Mouse (Mus musculus): ENCODE measurements around the gene 2310030G06Rik. TPM values are rescaled to one million over a fixed set of nuclear protein-coding genes. Genes with fewer than 3 reads are reported as not detected.

2310030G06Rik gene
- total RNA-seq, 2 experiments from 2014 or later: 0.67 to 1.6 TPM

GRCm38 (mm10) chr9:50742261-50742660, 4.1 kb downstream of the 2310030G06Rik start:
- DNase-seq: no peak

- DNase-seq: no peak
Measured at GRCm38 (mm10) chr9:50740867-50741784, 5.2 kb downstream of the 2310030G06Rik start.

DNA sequence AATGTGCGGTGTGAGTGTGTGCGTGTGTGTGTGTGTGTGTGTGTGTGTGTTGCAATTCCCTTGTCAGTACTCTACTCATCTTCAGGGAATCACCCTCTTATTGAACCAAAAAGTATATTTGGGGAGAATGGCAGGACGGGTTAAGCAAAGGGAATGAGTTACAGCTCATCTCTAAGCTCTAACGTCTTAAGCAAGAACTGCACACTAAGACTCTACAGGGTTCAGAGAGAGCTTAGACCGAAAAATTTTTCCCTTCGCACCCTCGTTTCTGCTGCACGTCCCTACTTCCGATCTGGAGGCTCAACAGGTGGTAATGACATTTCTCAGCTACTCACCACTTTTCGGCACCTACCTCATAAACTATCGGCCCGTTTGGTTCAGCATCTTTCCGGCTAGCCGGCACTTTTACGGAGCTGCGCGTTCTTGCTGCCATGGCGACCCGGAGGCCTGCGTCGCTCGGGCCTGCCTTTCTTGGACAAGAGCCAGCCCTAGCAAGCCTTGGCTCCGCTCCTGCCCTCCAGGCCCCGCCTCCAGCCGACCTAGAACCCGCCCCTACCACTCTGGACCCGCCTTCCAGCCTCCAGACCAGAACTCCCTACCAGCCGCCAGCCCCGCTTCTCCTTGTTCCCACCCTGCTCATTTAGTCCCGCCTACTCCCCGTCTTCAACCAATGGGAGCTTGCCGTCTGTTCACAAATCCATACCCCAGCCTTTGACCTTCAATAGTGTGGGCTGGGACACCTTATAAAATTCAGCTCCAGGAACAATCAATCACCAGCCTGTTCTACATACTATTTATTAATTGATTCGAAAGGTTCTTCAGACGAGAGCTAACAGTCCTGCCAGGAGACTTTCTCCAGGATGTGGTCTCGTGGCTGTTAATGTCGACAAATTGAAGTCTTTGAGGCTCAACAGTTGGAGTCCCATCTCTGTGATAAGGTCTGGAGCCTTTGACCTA, 7.1 kb downstream of the 2310030G06Rik start, which contains the start of gene Dixdc1:
Dixdc1 (minus strand) TSS at position 604 of the 957 bp plus-strand sequence.
- DNase-seq: peak; percentile 92 to 94

DNA sequence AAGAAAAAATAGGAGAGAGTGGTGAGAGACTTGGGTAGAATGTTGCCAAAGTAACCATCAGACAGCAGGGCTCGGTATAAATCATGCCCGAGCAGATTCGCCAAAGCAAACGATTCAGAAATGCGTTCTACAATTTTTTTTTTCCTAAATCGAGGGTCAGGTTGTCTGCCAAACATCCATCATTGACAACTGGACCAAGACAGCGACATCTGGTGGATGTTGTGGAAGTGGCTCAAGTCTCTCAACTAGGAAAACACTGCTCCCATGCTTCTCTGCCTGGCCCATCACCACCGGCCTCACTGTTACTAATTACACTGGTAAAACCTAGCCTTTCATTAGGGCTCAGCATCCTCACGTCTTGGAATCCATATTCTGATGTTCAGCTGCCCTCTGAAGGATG, 11.3 kb downstream of the 2310030G06Rik start:
- peak in 1 of 2 experiments; percentile 51 for DNase-seq

- DNase-seq: no peak
Measured at GRCm38 (mm10) chr9:50732560-50732959, 13.8 kb downstream of the 2310030G06Rik start.

DNA sequence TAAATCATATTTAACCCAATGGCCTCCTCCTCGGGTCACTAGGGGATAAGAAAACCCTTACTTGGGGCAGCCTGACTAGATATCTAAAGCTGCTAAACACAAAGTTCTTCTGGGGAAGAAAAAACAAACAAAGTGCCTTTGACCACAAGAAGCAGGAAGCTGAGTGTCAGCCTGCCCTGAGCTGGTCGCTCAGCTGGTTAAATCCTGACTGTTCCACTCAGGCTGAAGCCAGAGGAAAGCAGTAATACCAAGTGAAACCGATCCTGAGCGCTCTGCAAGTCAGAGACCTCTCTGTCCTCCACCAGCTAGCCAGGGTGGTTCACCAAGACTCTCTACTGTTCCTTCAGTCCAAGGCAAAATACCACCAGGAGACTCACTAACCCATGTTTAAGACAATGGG, 16.7 kb downstream of the 2310030G06Rik start:
- no peak for DNase-seq

DNA sequence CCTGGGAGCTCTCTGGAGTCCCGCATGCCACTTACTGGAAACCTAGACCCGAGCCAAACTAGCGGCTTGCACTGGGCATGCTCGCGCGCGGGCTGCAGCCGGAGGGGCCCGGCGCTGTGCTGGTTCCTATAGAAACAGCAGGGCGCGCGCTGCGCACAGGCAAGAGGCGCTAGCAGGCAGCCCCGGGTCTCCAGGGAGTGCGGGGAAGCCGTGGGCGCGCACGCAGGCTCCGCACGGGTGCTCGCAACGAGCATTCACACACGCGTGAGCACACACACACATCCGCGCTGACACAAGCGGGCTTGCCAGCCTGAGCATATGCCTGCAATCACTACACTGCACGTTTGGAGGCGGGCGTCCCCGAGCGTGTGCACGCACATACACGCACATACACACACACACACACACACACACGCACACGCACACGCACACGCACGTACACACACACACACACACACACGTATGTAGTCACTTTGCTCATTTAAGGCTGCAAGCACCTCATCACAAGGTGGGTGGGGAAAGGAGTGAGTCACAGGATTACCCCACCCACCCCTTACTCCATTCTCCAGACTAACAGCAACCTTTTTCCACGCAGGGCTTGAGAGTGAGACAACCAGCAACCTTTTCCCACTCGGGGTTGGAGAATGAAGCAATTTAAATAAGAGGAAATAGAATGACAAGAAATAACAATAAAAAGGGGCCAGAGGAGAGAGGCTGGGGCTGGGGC, 18.2 kb downstream of the 2310030G06Rik start:
- peak; percentile 81 to 87 for DNase-seq

DNA sequence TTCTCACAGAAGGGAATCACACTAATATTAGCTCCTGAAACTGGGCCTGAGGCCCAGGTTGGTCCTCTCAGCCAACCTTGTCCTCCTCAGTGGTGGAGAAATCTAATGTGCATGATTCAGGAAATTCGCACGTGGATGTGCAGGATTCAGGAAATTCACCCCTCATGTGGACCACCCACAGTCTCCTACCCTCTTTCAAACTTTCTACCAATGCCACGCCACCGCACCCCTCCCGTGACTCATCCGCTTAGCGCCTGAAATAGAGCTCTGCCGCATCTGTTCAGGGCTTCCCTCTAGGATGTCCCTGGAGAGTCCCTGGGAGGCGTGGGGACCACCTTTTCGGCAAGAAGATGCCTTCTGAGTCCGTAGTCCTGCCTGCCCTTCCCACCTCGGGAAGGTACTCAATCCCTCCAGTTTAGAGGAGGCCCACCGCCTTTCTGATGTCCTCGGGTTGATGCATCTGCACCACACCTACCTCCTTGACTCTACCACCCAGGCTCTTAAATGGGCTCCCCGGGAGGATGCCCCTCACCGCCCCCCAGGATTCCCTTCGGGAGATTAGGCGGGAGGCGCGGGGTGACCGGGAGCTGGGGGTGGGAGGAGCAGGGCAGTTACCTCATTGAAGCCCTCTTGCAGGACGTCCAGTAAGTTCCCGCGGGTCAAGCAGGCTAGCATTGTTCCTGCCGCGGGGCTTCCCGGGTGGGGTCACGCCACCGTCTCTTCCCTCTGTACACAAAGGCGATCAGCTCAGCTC, 19.0 kb downstream of the 2310030G06Rik start:
- peak; percentile 37 to 45 for DNase-seq

- no peak for DNase-seq
Measured at GRCm38 (mm10) chr9:50725921-50726590, 20.3 kb downstream of the 2310030G06Rik start.

DNA sequence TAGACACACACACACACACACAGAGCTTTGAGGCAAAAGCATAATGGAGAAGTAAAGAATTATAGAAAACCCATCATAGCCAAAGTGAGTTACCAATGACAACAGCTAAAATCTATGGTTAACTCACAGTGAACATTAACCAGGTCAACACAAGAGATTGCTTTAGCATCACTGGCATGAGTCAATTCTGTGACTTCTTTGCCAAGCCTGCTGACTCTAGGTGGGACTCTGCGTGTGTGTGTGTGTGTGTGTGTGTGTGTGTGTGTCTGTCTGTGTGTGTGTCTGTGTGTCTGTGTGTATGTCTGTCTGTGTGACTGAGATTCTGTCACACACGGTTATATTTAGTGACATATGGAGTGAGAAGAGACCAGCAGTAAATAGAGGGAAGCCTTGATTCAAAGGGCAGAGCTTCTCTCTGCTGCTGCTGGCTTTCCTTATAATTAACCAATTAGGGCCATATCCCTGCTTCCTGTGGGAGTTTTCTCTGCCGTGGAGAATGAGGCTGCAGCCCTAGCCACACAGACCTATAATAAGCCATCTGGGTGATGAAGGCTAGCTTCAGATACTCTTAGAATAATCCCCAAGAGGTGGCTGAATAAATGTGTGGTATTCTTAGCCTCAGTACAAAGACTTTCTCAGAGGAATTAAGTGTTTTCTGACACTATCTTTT, 21.5 kb downstream of the 2310030G06Rik start:
- no peak for DNase-seq

- no peak for DNase-seq
Measured at GRCm38 (mm10) chr9:50724147-50724546, 22.2 kb downstream of the 2310030G06Rik start.

DNA sequence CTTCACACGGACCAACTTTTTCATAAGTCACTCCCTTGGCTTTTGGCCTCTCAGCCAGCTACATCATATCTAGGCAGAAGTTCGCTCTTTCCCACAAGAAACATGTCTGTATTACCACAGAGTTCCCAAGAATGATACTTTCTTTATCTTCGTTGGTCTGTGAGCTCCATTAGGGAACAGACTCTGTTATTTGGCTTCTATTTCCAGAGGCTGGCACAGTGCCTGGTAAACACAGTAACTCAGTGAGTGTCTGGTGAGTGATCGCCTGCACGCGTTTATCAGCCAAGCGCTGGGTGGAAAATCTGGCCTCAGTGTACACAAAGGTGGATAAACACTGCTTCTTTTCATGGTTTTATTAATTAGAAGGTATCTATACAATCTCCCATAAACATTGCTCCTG, 22.9 kb downstream of the 2310030G06Rik start:
- DNase-seq: peak; percentile 53 to 72

DNA sequence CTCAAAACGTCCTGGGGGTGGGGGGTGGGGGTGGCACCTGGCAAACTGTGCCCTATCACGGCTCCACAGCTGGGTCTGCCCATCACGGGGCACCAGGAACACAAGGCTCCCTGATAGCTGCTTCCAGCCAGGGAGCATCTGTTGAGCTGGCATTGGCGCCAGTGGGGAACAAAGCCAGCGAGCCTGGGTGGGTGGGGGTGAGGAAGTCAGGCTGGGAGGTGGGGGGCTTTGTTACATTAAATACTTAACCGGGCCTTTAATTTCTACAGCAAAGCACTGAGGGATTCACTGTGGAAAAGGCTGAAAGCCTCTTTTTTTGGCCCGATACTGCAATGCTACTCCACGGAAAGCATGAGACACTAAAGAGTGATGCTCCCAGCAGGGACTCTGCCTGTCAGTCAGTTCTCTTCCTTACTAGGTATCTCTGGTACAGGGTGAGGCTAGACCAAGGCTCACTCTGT, 23.9 kb downstream of the 2310030G06Rik start:
- peak in 1 of 2 experiments; percentile 32 for DNase-seq

GRCm38 (mm10) chr9:50721061-50721460, 25.3 kb downstream of the 2310030G06Rik start:
- DNase-seq: no peak

- DNase-seq: no peak
Measured at GRCm38 (mm10) chr9:50718878-50719277, 27.5 kb downstream of the 2310030G06Rik start.

DNA sequence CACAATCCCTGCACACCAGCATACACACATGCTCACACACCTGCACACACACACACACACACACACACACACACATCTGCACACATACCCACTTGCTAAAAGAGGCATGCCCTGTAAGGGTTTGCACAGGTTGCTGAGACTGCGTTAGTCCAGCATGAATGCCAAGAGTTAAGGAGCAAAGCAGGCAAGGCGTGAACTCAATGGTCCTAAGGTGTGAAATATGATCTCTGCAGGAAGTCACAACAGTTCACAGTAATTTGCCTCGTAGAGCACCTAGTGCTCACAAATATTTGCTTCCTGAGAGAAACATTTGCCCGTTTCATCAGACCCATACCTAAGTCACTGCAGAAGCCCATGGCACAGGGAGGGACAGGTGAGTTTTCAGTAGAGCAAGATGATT, 32.1 kb downstream of the 2310030G06Rik start:
- DNase-seq: no peak

- DNase-seq: no peak
Measured at GRCm38 (mm10) chr9:50711337-50711736, 35.0 kb downstream of the 2310030G06Rik start.

- DNase-seq: no peak
Measured at GRCm38 (mm10) chr9:50709108-50709507, 37.2 kb downstream of the 2310030G06Rik start.

DNA sequence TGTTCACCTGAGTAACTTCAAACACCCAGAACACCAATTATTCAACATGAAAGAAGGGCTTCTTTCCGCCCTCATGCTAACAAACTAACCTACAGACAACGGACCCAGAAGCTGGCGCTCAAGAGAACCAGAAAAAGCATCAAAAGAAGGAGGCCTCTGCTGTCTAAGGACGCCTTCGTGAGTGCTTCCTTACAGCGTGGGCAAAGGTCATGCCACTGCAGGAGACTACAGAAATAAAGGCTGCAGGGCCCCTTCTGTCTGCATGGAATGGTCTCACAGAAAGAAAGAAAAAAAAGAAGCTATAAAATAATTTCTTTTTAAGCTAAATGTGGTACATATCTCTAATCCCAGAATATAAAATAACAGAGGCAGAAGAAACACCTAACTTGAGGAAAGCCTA, 41.4 kb downstream of the 2310030G06Rik start:
- no peak for DNase-seq

Measured in layer of hippocampus, postnatal 36 days (tissue).